Mouse (Mus musculus): ENCODE data around the gene 2210016L21Rik.

DNA sequence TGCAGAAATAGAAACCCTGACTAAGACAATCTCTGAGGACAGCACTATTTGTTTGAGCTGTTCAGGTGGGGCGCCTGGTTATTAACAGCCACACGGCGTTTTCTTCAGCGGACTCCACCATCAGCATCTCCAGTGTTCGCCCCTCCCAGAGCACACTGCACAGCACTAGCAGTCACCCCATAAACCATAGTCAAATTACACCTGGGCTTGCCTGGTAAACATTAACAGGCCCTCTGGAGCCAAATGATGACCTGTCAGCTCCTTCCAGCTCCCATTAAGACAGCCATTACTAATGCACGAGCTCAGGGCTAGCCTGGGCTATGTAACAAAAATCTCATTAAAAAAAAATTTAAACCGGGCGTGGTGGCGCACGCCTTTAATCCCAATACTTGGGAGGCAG lies 3.1 kb downstream of the 2210016L21Rik start:
- TF ChIP-seq CTCF (IDR thresholded peaks at IDR 0.05; ENCODE audit: low read depth), result no peak
- no peak for TF ChIP-seq EP300 (IDR thresholded peaks at IDR 0.05; ENCODE audit: low read depth)
